Mouse (Mus musculus) MEL (cell line): Measurements from ENCODE around the gene Sipa1l2.

Experiments used
- BHLHE40 ChIP-seq: IDR thresholded peaks from 2 replicates; pipeline ENCODE4 v1.6.1; 2012; ENCODE audit warnings: low read depth, mild to moderate bottlenecking, inconsistent platforms, low read length, improper control_type of control experiment, borderline replicate concordance
- CTCF ChIP-seq, 3 experiments: IDR thresholded peaks in 2 of 3; conservative IDR thresholded peaks in 1 of 3; 2 replicates each; pipeline ENCODE4 v1.5.1; 2011 to 2012; ENCODE audit warnings: low read length in 3 of 3, low read depth in 2 of 3, mild to moderate bottlenecking in 2 of 3, improper control_type of control experiment in 1 of 3, inconsistent platforms in 1 of 3, mixed read lengths in 1 of 3, moderate library complexity in 1 of 3; ENCODE audit not compliant: control insufficient read depth in 1 of 3, insufficient read depth in 1 of 3, poor library complexity in 1 of 3, severe bottlenecking in 1 of 3
- EP300 ChIP-seq, 2 experiments: IDR thresholded peaks; 2 replicates each; pipeline ENCODE4 v1.6.1; 2011; ENCODE audit warnings: improper control_type of control experiment in 2 of 2, low read length in 2 of 2, low read depth in 1 of 2, mild to moderate bottlenecking in 1 of 2
- HCFC1 ChIP-seq: IDR thresholded peaks from 2 replicates; pipeline ENCODE4 v1.6.1; 2012; ENCODE audit warnings: low read depth, mild to moderate bottlenecking, inconsistent platforms, low read length, improper control_type of control experiment, moderate library complexity
- JUND ChIP-seq: IDR thresholded peaks from 2 replicates; pipeline ENCODE4 v1.6.1; 2011; ENCODE audit warnings: low read depth, mild to moderate bottlenecking, improper control_type of control experiment, low read length
- MAFK ChIP-seq: IDR thresholded peaks from 2 replicates; pipeline ENCODE4 v1.6.1; 2011; ENCODE audit warnings: low read depth, mild to moderate bottlenecking, low read length, improper control_type of control experiment, borderline replicate concordance
- MAX ChIP-seq: IDR thresholded peaks from 2 replicates; pipeline ENCODE4 v1.6.1; 2011; ENCODE audit warnings: low read length, improper control_type of control experiment
- POLR2A ChIP-seq, 2 experiments: IDR thresholded peaks; 2 replicates each; pipeline ENCODE4 v1.6.1; 2011 to 2012; ENCODE audit warnings: low read length in 2 of 2, mild to moderate bottlenecking in 2 of 2, control low read depth in 1 of 2, improper control_type of control experiment in 1 of 2, low read depth in 1 of 2, moderate library complexity in 1 of 2; ENCODE audit not compliant: control insufficient read depth in 1 of 2, insufficient read depth in 1 of 2, poor library complexity in 1 of 2
- POLR2AphosphoS2 ChIP-seq: IDR thresholded peaks from 2 replicates; pipeline ENCODE4 v1.6.1; 2011; ENCODE audit warnings: low read length, improper control_type of control experiment
- TAL1 ChIP-seq: IDR thresholded peaks from 2 replicates; pipeline ENCODE4 v1.6.1; 2012; ENCODE audit warnings: mild to moderate bottlenecking, inconsistent platforms, low read length, moderate library complexity, mixed read lengths
- TCF12 ChIP-seq: IDR thresholded peaks from 2 replicates; pipeline ENCODE4 v1.6.1; 2014; ENCODE audit warnings: low read depth, mild to moderate bottlenecking, inconsistent platforms, low read length, improper control_type of control experiment, moderate library complexity

- TF ChIP-seq JUND (no peak), POLR2A (IDR thresholded peaks at IDR 0.05; ENCODE audit: control insufficient read depth in 1 of 2, insufficient read depth in 1 of 2, low read depth in 1 of 2, low read length in 2 of 2, poor library complexity in 1 of 2) (no peak), TAL1 (no peak), CTCF (IDR thresholded peaks at IDR 0.05 in 2 of 3, conservative IDR thresholded peaks at IDR 0.05 in 1 of 3; ENCODE audit: control insufficient read depth in 1 of 3, insufficient read depth in 1 of 3, low read depth in 2 of 3, low read length in 3 of 3, poor library complexity in 1 of 3, severe bottlenecking in 1 of 3) (no peak), MAFK (no peak), HCFC1 (no peak), MAX (no peak), EP300 (IDR thresholded peaks at IDR 0.05; ENCODE audit: low read depth in 1 of 2, low read length in 2 of 2) (no peak), BHLHE40 (no peak), TCF12 (no peak), POLR2AphosphoS2 (no peak)
Observed at GRCm38 (mm10) chr8:125518301-125518700, 51.3 kb downstream of the Sipa1l2 start.
